Mouse (Mus musculus): ENCODE measurements around the gene Dnajc24. TPM values are rescaled to one million over a fixed set of nuclear protein-coding genes. Genes with fewer than 3 reads are reported as not detected.

The Dnajc24 gene
- polyA plus RNA-seq, 1 experiment from 2014 or later, result 31.8 TPM

DNA sequence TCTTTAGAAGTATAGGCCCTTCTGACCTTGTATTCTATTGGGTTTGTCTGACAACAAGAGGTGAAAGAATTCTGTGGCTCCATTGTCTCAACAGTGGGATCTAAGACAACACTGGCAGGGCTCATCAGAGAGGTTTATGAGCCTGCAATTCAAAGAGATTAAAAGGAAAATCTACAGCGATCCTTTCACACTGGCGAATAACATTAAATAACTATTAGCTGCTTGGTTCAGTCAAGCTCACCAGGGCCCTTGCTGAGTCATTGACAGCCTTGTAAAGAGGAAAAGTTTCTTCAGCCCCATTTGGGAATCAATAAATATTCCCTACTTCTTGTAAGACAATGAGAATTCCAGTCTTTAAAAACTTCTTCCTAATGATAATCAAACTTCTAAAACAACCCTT lies 29.4 kb downstream of the Dnajc24 start:
- Histone ChIP-seq H3K4me1 (replicated peaks) (no peaks in the 10 kb centered on the region), H3K27ac (ENCODE audit: poor library complexity, severe bottlenecking) (no peak overlapping the region), H3K4me2 (no peak overlapping the region), H3K36me3 (peaks cover 12% of the 10 kb centered on the region), H3K9me3 (replicated peaks) (no peaks in the 10 kb centered on the region), H3K9ac (no peak overlapping the region), H3K27me3 (replicated peaks) (no peaks in the 10 kb centered on the region), H3K4me3 (no peak overlapping the region)
- ATAC-seq (ENCODE audit: insufficient number of reproducible peaks, low FRiP score), result no peak
- WGBS, result 35% methylated on average over 2 of the region's 2 CpGs

DNA sequence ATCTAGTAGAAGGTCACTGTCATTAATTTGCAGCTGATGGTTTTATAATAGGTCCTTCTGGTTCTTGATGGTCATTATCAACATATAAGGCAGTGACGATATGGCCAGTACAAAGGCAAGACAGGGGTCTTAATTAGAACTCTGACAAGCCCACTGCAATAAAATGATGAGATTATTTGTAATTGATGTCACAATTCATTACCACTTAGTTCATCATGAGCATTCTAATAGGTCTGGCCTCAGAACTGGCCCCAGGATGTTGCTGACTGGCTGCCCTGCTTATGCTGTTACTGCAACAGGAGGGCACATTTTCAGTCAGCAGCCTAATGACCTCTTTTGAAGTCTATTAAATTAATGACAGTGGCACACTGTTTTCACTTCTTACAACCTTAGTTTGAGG lies 39.9 kb downstream of the Dnajc24 start:
- Histone ChIP-seq H3K4me2 (no peak overlapping the region), H3K36me3 (peaks cover 15% of the 10 kb centered on the region)
- WGBS, result 86% methylated on average over 1 of the region's 1 CpGs

DNA sequence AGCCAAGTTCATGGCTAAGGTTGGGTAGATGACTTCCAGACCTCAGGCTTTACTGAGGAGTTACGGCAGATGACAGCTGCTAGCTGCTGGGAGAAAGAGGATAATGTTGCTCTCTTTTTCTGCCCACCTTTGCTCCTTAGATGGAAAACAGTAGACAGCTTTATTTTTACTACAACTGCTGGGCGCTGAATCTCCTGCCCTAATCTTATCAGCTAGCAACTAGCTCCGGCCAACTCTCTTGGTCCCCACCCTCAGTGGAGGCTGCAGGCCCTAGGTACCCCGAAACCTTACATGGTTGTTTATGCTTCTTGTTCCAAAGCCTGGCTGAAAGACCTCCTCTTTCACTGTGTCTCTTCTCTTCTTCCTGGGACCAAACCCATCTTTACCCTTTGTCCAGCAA lies 49.5 kb downstream of the Dnajc24 start:
- Histone ChIP-seq H3K27me3 (replicated peaks) (no peaks in the 10 kb centered on the region), H3K4me2 (no peak overlapping the region), H3K9ac (no peak overlapping the region), H3K4me1 (replicated peaks) (peaks cover 5% of the 10 kb centered on the region), H3K4me3 (no peak overlapping the region), H3K27ac (ENCODE audit: poor library complexity, severe bottlenecking) (no peak overlapping the region), H3K36me3 (no peaks in the 10 kb centered on the region), H3K9me3 (replicated peaks) (no peaks in the 10 kb centered on the region)
- WGBS, result 29% methylated on average over 4 of the region's 4 CpGs
- ATAC-seq (ENCODE audit: insufficient number of reproducible peaks, low FRiP score), result no peak

More for the DNA sequence above, 39.9 kb downstream of the Dnajc24 start:
- Histone ChIP-seq H3K4me1 (replicated peaks) (no peaks in the 10 kb centered on the region), H3K27me3 (replicated peaks) (no peaks in the 10 kb centered on the region), H3K9me3 (replicated peaks) (no peaks in the 10 kb centered on the region), H3K4me3 (no peak overlapping the region), H3K9ac (no peak overlapping the region), H3K27ac (ENCODE audit: poor library complexity, severe bottlenecking) (no peak overlapping the region)
- ATAC-seq (ENCODE audit: insufficient number of reproducible peaks, low FRiP score), result no peak

DNA sequence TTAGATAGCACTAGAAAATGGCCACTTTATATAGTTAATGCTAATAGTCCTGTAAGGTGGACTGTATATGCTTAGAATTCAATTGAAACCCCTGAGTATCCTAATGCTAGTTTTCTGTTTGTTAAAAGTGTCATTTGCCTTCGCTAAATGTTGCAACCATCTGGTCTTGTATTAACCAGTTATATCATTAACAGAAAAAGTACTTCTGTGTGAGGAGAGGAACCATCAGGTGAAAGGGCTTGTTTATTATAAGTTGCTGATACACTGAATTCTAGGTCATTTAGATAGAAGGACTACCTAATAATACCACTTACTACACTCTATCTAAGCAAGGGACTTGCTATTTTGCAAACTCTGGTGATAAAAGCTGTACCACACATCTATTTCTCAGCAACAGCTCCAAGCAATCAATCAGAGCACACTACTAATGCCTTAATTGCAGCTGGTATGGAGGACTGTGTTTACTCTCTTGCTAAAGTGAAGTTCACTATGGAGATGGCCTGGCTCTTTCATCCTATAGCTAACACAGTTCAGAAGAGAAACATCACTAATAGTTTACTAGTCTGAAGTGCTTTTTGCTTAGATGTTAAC lies 51.9 kb downstream of the Dnajc24 start:
- WGBS, result 90% methylated on average over 1 of the region's 1 CpGs
- no peak for ATAC-seq (ENCODE audit: insufficient number of reproducible peaks, low FRiP score)

DNA sequence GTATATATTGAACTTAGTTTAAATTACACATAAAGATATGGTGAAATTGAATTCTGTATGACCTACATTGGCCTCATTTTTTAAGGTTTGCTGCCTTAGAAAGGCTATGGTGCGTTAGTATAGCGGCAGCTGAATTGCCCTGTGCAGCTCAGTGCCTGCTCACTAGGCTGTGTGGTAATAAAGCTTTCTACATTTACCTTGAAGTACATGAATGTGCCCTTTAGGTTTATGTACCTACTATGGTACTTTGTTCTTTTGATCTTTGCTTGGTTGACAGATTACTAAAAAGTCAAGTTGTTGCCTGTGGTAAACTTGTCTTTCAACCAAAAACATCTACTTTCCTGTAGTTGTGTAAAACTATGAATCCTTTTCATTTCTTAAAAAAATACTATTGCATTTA lies 53.2 kb downstream of the Dnajc24 start:
- Histone ChIP-seq H3K36me3 (no peaks in the 10 kb centered on the region), H3K4me2 (no peak overlapping the region), H3K27ac (ENCODE audit: poor library complexity, severe bottlenecking) (no peak overlapping the region), H3K4me1 (replicated peaks) (peaks cover 5% of the 10 kb centered on the region), H3K9ac (no peak overlapping the region), H3K9me3 (replicated peaks) (no peaks in the 10 kb centered on the region), H3K27me3 (replicated peaks) (no peaks in the 10 kb centered on the region), H3K4me3 (no peak overlapping the region)
- WGBS, result 94% methylated on average over 2 of the region's 2 CpGs
- no peak for ATAC-seq (ENCODE audit: insufficient number of reproducible peaks, low FRiP score)

More for the DNA sequence above, 51.9 kb downstream of the Dnajc24 start:
- Histone ChIP-seq H3K4me2 (no peak overlapping the region), H3K36me3 (no peaks in the 10 kb centered on the region), H3K9me3 (replicated peaks) (no peaks in the 10 kb centered on the region), H3K27me3 (replicated peaks) (no peaks in the 10 kb centered on the region), H3K27ac (ENCODE audit: poor library complexity, severe bottlenecking) (no peak overlapping the region), H3K9ac (no peak overlapping the region), H3K4me1 (replicated peaks) (peaks cover 5% of the 10 kb centered on the region), H3K4me3 (no peak overlapping the region)

DNA sequence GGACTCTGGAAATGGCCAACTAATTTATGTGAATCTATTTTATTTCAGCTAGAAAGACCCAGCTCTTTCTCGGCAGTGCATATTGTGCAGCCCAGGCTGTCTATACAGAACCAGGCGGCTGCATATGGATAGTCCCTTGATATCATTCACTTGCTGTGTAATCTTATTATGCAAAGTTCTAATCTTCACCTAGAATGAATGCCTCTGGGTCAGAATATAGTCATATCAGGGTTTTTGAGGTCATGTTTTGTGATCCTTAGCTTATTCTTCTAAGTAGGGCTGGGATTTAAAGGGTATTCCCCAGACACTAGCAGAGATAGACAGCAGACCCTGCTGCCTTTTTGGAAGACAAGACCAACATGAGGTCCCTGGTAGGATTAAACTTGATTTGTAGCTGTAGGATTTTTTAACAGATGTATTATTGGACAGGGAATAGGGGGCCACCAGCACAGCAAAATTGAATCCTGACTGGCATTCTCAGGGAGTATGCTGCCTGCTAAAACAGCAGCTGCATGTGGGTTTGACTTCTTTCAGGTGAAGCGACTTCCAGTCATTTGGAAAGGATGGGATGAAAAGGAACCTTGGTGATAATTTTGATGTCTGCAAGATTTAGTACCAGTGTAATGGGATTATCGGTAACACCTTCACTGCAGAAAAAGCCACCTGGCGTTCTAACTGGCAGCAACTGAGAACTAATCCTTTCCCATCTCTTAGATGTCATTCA lies 85.6 kb downstream of the Dnajc24 start:
- H3K27ac ChIP-seq (ENCODE audit: poor library complexity, severe bottlenecking), result no peak overlapping the region
- H3K4me3 ChIP-seq, result no peak overlapping the region
- no peak overlapping the region for H3K9ac ChIP-seq
- 74% methylated on average over 5 of the region's 5 CpGs for WGBS
- no peak for ATAC-seq (ENCODE audit: insufficient number of reproducible peaks, low FRiP score)
- H3K36me3 ChIP-seq, result peaks cover 4% of the 10 kb centered on the region; the same call in 1 of the 2 replicates
- no peaks in the 10 kb centered on the region for H3K27me3 ChIP-seq (replicated peaks)
- no peak overlapping the region for H3K4me2 ChIP-seq
- no peaks in the 10 kb centered on the region for H3K9me3 ChIP-seq (replicated peaks)
- no peaks in the 10 kb centered on the region for H3K4me1 ChIP-seq (replicated peaks)

Small RNAs within 50 kb of the gene (microRNA-seq; reads per million reads assigned to microRNA genes)
- gene Gm22002, result not detected

Other genes with a start within 250 kb of the Dnajc24 start
- 20.7 and 22.6 TPM in 2 replicates for gene Elp4, start 99.0 kb downstream of the Dnajc24 start, polyA plus RNA-seq (2016; fragmentation: Nextera tagmentation; extraction: Ambion mirVana)
- 104 and 111 TPM in 2 replicates for gene Immp1l, start 98.9 kb downstream of the Dnajc24 start, polyA plus RNA-seq (2016; fragmentation: Nextera tagmentation; extraction: Ambion mirVana)

Data from heart, embryonic 12.5 days (tissue).